Mouse (Mus musculus): ENCODE measurements around the gene Emc3. TPM values are rescaled to one million over a fixed set of nuclear protein-coding genes. Genes with fewer than 3 reads are reported as not detected.
A peak's percentile ranks its signal among the peaks of the same experiment; 100 is the strongest.

Emc3 gene
- polyA plus RNA-seq, 1 experiment = 59.7 TPM

DNA sequence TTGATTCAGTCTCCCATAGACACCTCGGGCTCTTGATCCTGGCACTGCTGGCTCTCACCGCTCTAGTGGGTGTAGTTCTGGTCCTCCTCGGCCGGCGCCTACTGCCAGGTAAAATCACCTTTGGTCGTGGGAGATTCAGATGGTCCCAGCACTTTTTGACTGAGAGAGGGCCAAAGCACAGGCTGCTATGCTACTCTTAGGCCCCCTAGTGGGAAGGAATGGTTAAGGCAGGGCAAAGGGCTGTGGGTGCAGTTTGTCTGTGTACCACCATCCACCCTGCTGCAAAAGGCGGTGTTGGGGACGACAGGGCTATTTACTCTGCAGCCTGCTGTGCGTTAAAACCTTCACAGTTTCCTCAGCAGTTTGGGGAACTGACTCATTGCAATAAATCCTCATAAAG is 62.4 kb downstream of the Emc3 start:
- no peaks in the 10 kb centered on the region for H3K27me3 ChIP-seq (ENCODE audit: control insufficient read depth, insufficient read depth, low read length)
- peaks cover 11% of the 10 kb centered on the region for H3K4me1 ChIP-seq (replicated peaks; ENCODE audit: control insufficient read depth, insufficient read depth, low read length)
- DNase-seq = peak; percentile 85
- no peak for TF ChIP-seq CTCF (IDR thresholded peaks at IDR 0.05; ENCODE audit: borderline replicate concordance, control insufficient read depth, extremely low read depth, insufficient read depth, low read length, poor library complexity)
- H3K36me3 ChIP-seq (ENCODE audit: control insufficient read depth, insufficient read depth, low read length) = no peaks in the 10 kb centered on the region
- no peak overlapping the region for H3K27ac ChIP-seq (ENCODE audit: control insufficient read depth, insufficient read depth, low read length)
- 13% methylated on average over 9 of the region's 9 CpGs for WGBS
- peak overlapping the region; percentile 29 for H3K4me3 ChIP-seq (ENCODE audit: control insufficient read depth, insufficient read depth, low read length)

DNA sequence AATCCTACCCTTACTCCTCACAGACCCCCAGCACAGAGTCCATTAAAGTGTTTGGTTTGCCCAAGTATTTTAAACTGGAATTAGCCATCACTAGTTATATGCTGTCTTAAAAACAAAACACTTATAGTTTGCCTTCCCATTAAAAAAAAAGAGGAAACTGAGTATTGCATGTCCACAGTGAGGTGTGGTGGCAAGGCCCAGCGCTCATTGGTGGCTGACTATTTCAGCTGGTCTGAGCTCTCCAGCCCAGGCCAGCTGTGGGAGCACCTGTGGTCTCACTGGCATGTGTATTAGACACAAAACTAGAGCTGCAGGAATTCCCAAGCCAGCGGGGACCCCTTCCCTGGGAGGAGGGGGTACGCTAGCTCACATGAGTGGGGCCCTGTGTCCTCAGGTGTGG is 62.9 kb downstream of the Emc3 start:
- Histone ChIP-seq H3K4me3 (ENCODE audit: control insufficient read depth, insufficient read depth, low read length) (no peak overlapping the region), H3K36me3 (ENCODE audit: control insufficient read depth, insufficient read depth, low read length) (no peaks in the 10 kb centered on the region), H3K27me3 (ENCODE audit: control insufficient read depth, insufficient read depth, low read length) (no peaks in the 10 kb centered on the region), H3K4me1 (replicated peaks; ENCODE audit: control insufficient read depth, insufficient read depth, low read length) (peaks cover 11% of the 10 kb centered on the region), H3K27ac (ENCODE audit: control insufficient read depth, insufficient read depth, low read length) (no peak overlapping the region)
- TF ChIP-seq POLR2A (IDR thresholded peaks at IDR 0.05; ENCODE audit: control insufficient read depth, extremely low read depth, insufficient read depth, low read length, poor library complexity) = no peak
- no peak for TF ChIP-seq CTCF (IDR thresholded peaks at IDR 0.05; ENCODE audit: borderline replicate concordance, control insufficient read depth, extremely low read depth, insufficient read depth, low read length, poor library complexity)
- no peak for DNase-seq
- 67% methylated on average over 3 of the region's 3 CpGs for WGBS

DNA sequence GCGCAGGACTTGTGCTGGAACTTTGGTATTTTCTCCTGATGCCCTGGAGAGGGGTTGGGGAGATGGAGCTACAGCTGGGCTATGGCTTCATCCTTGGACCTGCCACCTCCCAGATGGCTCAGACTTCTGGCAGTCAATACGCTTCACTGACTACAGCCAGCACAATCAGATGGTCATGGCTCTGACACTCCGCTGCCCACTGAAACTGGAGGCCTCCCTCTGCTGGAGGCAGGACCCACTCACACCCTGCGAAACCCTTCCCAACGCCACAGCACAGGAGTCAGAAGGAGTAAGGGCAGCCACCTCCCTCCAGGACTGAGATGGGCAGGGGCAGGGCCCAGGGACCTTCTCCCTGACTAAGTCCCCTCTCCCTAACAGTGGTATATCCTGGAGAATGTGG is 65.8 kb downstream of the Emc3 start:
- peaks cover 11% of the 10 kb centered on the region for H3K4me1 ChIP-seq (replicated peaks; ENCODE audit: control insufficient read depth, insufficient read depth, low read length)
- DNase-seq = no peak
- H3K27me3 ChIP-seq (ENCODE audit: control insufficient read depth, insufficient read depth, low read length) = no peaks in the 10 kb centered on the region
- H3K36me3 ChIP-seq (ENCODE audit: control insufficient read depth, insufficient read depth, low read length) = no peaks in the 10 kb centered on the region
- WGBS = 96% methylated on average over 5 of the region's 5 CpGs
- no peak overlapping the region for H3K4me3 ChIP-seq (ENCODE audit: control insufficient read depth, insufficient read depth, low read length)
- TF ChIP-seq POLR2A (IDR thresholded peaks at IDR 0.05; ENCODE audit: control insufficient read depth, extremely low read depth, insufficient read depth, low read length, poor library complexity) = no peak
- no peak for TF ChIP-seq CTCF (IDR thresholded peaks at IDR 0.05; ENCODE audit: borderline replicate concordance, control insufficient read depth, extremely low read depth, insufficient read depth, low read length, poor library complexity)
- no peak overlapping the region for H3K27ac ChIP-seq (ENCODE audit: control insufficient read depth, insufficient read depth, low read length)

Other genes starting within 250 kb of the Emc3 start
- 0.65 and 1.5 TPM in 2 replicates for gene Cpne9, start 249.3 kb downstream of the Emc3 start, polyA plus RNA-seq (2012; rRNA removed)
- gene Brpf1, start 224.5 kb downstream of the Emc3 start, polyA plus RNA-seq (2012; rRNA removed) = 65.7 and 66.2 TPM in 2 replicates
- 23.1 and 23.4 TPM in 2 replicates for gene Ogg1, start 204.7 kb downstream of the Emc3 start, polyA plus RNA-seq (2012; rRNA removed)
- gene Camk1, start 187.7 kb downstream of the Emc3 start, polyA plus RNA-seq (2012; rRNA removed) = 12.6 and 18.3 TPM in 2 replicates
- 31.6 and 32.6 TPM in 2 replicates for gene Tada3, start 153.8 kb downstream of the Emc3 start, polyA plus RNA-seq (2012; rRNA removed)
- gene Arpc4, start 153.5 kb downstream of the Emc3 start, polyA plus RNA-seq (2012; rRNA removed) = 118 and 120 TPM in 2 replicates
- 38.4 and 43.1 TPM in 2 replicates for gene Ttll3, start 142.4 kb downstream of the Emc3 start, polyA plus RNA-seq (2012; rRNA removed)
- 81.6 and 94.5 TPM in 2 replicates for gene Rpusd3, start 112.3 kb downstream of the Emc3 start, polyA plus RNA-seq (2012; rRNA removed)
- 103 and 116 TPM in 2 replicates for gene Cidec, start 95.9 kb downstream of the Emc3 start, polyA plus RNA-seq (2012; rRNA removed)
- gene Jagn1, start 89.1 kb downstream of the Emc3 start, polyA plus RNA-seq (2012; rRNA removed) = 69.6 and 75.5 TPM in 2 replicates
- 22.8 and 32.5 TPM in 2 replicates for gene Il17re, start 73.2 kb downstream of the Emc3 start, polyA plus RNA-seq (2012; rRNA removed)
- gene Il17rc, start 60.2 kb downstream of the Emc3 start, polyA plus RNA-seq (2012; rRNA removed) = 14.3 and 15.4 TPM in 2 replicates
- 15.2 and 16.1 TPM in 2 replicates for gene Creld1, start 48.4 kb downstream of the Emc3 start, polyA plus RNA-seq (2012; rRNA removed)
- gene Prrt3, start 29.7 kb downstream of the Emc3 start, polyA plus RNA-seq (2012; rRNA removed) = 0.16 and 0.28 TPM in 2 replicates
- 13.3 and 17.4 TPM in 2 replicates for gene Fancd2, start within 50 bp of the Emc3 start, polyA plus RNA-seq (2012; rRNA removed)
- gene Fancd2os, start 69.1 kb upstream of the Emc3 start, polyA plus RNA-seq (2012; rRNA removed) = not detected in 2 replicates
- gene Brk1, start 73.1 kb upstream of the Emc3 start, polyA plus RNA-seq (2012; rRNA removed) = 197 and 243 TPM in 2 replicates
- gene Vhl, start 92.3 kb upstream of the Emc3 start, polyA plus RNA-seq (2012; rRNA removed) = 33.5 and 37.9 TPM in 2 replicates
- gene Irak2, start 106.8 kb upstream of the Emc3 start, polyA plus RNA-seq (2012; rRNA removed) = 16.5 and 17.8 TPM in 2 replicates
- gene Tatdn2, start 165.4 kb upstream of the Emc3 start, polyA plus RNA-seq (2012; rRNA removed) = 35.2 and 35.7 TPM in 2 replicates
- gene Ghrl, start 188.2 kb upstream of the Emc3 start, polyA plus RNA-seq (2012; rRNA removed) = 1.8 and 2.0 TPM in 2 replicates
- 163 and 167 TPM in 2 replicates for gene Sec13, start 209.1 kb upstream of the Emc3 start, polyA plus RNA-seq (2012; rRNA removed)

All from thymus, adult 2 months (tissue).